Mouse (Mus musculus) midbrain, postnatal 0 days (tissue): Measurements from ENCODE around the gene E2f4. TPM values are rescaled to one million over a fixed set of nuclear protein-coding genes. Genes with fewer than 3 reads are reported as not detected.

ENCODE experiments used
- ATAC-seq: fragments of 200-750 bp; cut with Nextera tagmentation; 2 replicates; pipeline ENCODE4 v1.8.0; 2017; ENCODE audit warnings: moderate number of reproducible peaks, mild to moderate bottlenecking, moderate TSS enrichment, moderate library complexity; ENCODE audit not compliant: low FRiP score
- DNase-seq: peaks from one replicate; pipeline ENCODE4 v3.0.0-alpha.2; 2015; ENCODE audit warnings: low spot score
- H3K27ac ChIP-seq: fragments of 300-500 bp; sonication (generic); 2 replicates; pipeline ENCODE4 v1.5.1; 2014; ENCODE audit warnings: low read depth, mild to moderate bottlenecking, low read length, mixed read lengths
- H3K27me3 ChIP-seq: fragments of 300-500 bp; sonication (generic); 2 replicates; pipeline ENCODE4 v1.6.1; 2014; ENCODE audit warnings: low read length, control low read depth, mixed read lengths; ENCODE audit not compliant: insufficient read depth
- H3K36me3 ChIP-seq: fragments of 300-500 bp; sonication (generic); 2 replicates; pipeline ENCODE4 v1.6.1; 2014; ENCODE audit warnings: low read length, control low read depth, mixed read lengths; ENCODE audit not compliant: insufficient read depth
- H3K4me1 ChIP-seq: fragments of 300-500 bp; sonication (generic); 2 replicates; pipeline ENCODE4 v1.6.1; 2014; ENCODE audit warnings: mild to moderate bottlenecking, control low read depth, antibody characterized with exemption, low read length, mixed read lengths; ENCODE audit not compliant: insufficient read depth
- H3K4me2 ChIP-seq: fragments of 300-500 bp; sonication (generic); 2 replicates; pipeline ENCODE4 v1.6.1; 2014; ENCODE audit warnings: low read depth, mild to moderate bottlenecking, low read length, mixed read lengths; ENCODE audit not compliant: poor library complexity, severe bottlenecking
- H3K4me3 ChIP-seq: fragments of 300-500 bp; sonication (generic); 2 replicates; pipeline ENCODE4 v1.5.1; 2014; ENCODE audit warnings: low read depth, mild to moderate bottlenecking, low read length, moderate library complexity
- H3K9ac ChIP-seq: fragments of 300-500 bp; sonication (generic); replicated peaks from 2 replicates; pipeline ENCODE4 v1.6.1; 2014; ENCODE audit warnings: mild to moderate bottlenecking, low read length, moderate library complexity, mixed read lengths; ENCODE audit not compliant: poor library complexity, severe bottlenecking
- H3K9me3 ChIP-seq: fragments of 300-500 bp; sonication (generic); 2 replicates; pipeline ENCODE4 v1.6.1; 2016; ENCODE audit warnings: low read length, control low read depth
- CTCF ChIP-seq: IDR thresholded peaks from 2 replicates; pipeline ENCODE4 v1.5.1; 2016; ENCODE audit warnings: antibody characterized with exemption, mild to moderate bottlenecking
- WGBS: fragments of 180-500 bp; shearing (Covaris S2); extraction: QIAGEN DNeasy Blood & Tissue Kit; methylation state at CpG from one replicate; pipeline ENCODE4 v1.1.7; 2014; 5-methylcytosine and 5-hydroxymethylcytosine counted together
- polyA plus RNA-seq: library from polyadenylated mRNA; unstranded; fragments of >200 nt; fragmentation: Nextera tagmentation; extraction: Ambion mirVana; gene quantifications from 2 replicates; pipeline ENCODE4 v1.2.1, GENCODE M21; 2015
- total RNA-seq: library from RNA; depleted of rRNA; stranded (reverse); fragments of >200 nt; gene quantifications from 2 replicates; pipeline ENCODE4 v1.2.3, GENCODE M21; 2014

The E2f4 gene
- total and polyA plus RNA-seq, 2 experiments from 2014 or later: 29.1 to 35.7 TPM

GRCm38 (mm10) chr8:105268342-105269074 lies 29.0 kb upstream of the E2f4 start:
- no peak for TF ChIP-seq CTCF
- Histone ChIP-seq H3K27ac (0 out of 2 replicates have a peak overlapping the region, but pooled peaks have one; percentile 32), H3K9ac (peak overlapping the region; percentile 44), H3K4me1 (0 out of 2 replicates have a peak, but pooled peaks cover 6% of the 10 kb centered on the region), H3K4me3 (peak overlapping the region; percentile 50), H3K36me3 (no peaks in the 10 kb centered on the region), H3K9me3 (no peaks in the 10 kb centered on the region), H3K27me3 (peaks cover 69% of the 10 kb centered on the region), H3K4me2 (peak overlapping the region; percentile 65)
- WGBS: under 1% methylated on average over 65 of the region's 65 CpGs
- peak; percentile 97 for DNase-seq
- peak; percentile 89 for ATAC-seq

GRCm38 (mm10) chr8:105269075-105269458 lies 28.4 kb upstream of the E2f4 start:
- H3K36me3 ChIP-seq: no peaks in the 10 kb centered on the region
- H3K27ac ChIP-seq: no peak overlapping the region
- DNase-seq: no peak
- H3K9ac ChIP-seq: peak overlapping the region; percentile 44; the same call in 1 of the 2 replicates
- H3K4me1 ChIP-seq: 0 out of 2 replicates have a peak, but pooled peaks cover 6% of the 10 kb centered on the region
- peak overlapping the region; percentile 50 for H3K4me3 ChIP-seq
- peaks cover 69% of the 10 kb centered on the region for H3K27me3 ChIP-seq
- ATAC-seq: peak; percentile 9; the same call in 1 of the 2 replicates
- no peak for TF ChIP-seq CTCF
- H3K9me3 ChIP-seq: no peaks in the 10 kb centered on the region
- H3K4me2 ChIP-seq: peak overlapping the region; percentile 65
- 0% methylated on average over 10 of the region's 10 CpGs for WGBS

- no peak for ATAC-seq
- DNase-seq: no peak
These were observed 28.0 kb upstream of the E2f4 start, which contains the start of gene Hsf4 for GRCm38 (mm10) chr8:105269461-105269947. Gene Hsf4, plus strand, starts transcription at chr8:105269801.

GRCm38 (mm10) chr8:105270101-105270915 lies 27.2 kb upstream of the E2f4 start:
- no peaks in the 10 kb centered on the region for H3K36me3 ChIP-seq
- H3K4me1 ChIP-seq: 0 out of 2 replicates have a peak, but pooled peaks cover 6% of the 10 kb centered on the region
- WGBS: 3% methylated on average over 39 of the region's 39 CpGs
- ATAC-seq (no peak), DNase-seq (no peak)
- TF ChIP-seq CTCF: no peak
- H3K27ac ChIP-seq: no peak overlapping the region
- no peak overlapping the region for H3K9ac ChIP-seq
- H3K4me2 ChIP-seq: peak overlapping the region; percentile 65
- H3K4me3 ChIP-seq: peak overlapping the region; percentile 50; the same call in 1 of the 2 replicates
- no peaks in the 10 kb centered on the region for H3K9me3 ChIP-seq
- H3K27me3 ChIP-seq: peaks cover 69% of the 10 kb centered on the region

More at GRCm38 (mm10) chr8:105269461-105269947, 28.0 kb upstream of the E2f4 start, which contains the start of gene Hsf4:
- 0 out of 2 replicates have a peak within 1 kb of the TSS, but pooled peaks have one; percentile 32 for H3K27ac ChIP-seq
- H3K4me3 ChIP-seq: peak within 1 kb of the TSS; percentile 50
- 0 out of 2 replicates have a peak, but pooled peaks cover 6% of the 10 kb centered on the region for H3K4me1 ChIP-seq
- H3K4me2 ChIP-seq: peak within 1 kb of the TSS; percentile 65
- no peak for TF ChIP-seq CTCF
- no peaks in the 10 kb centered on the region for H3K36me3 ChIP-seq
- H3K27me3 ChIP-seq: peaks cover 70% of the 10 kb centered on the region
- no peaks in the 10 kb centered on the region for H3K9me3 ChIP-seq
- peak within 1 kb of the TSS; percentile 44; the same call in 1 of the 2 replicates for H3K9ac ChIP-seq
- under 1% methylated on average over 42 of the region's 42 CpGs for WGBS

DNA sequence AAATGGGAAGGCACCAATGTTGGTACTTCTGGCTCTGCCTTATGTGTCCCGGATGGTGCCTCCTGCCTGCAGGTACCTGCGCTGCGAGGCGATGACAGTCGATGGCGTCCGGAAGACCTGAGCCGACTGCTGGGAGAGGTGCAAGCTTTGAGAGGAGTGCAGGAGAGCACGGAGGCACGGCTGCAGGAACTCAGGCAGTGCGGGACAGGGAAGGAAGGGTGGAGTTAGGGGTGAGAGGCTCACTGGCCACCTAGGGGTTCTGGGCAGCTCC lies 26.6 kb upstream of the E2f4 start:
- no peak for DNase-seq
- Histone ChIP-seq H3K27ac (no peak overlapping the region), H3K27me3 (peaks cover 66% of the 10 kb centered on the region), H3K9ac (no peak overlapping the region), H3K4me3 (0 out of 2 replicates have a peak overlapping the region, but pooled peaks have one; percentile 5), H3K4me1 (peaks cover 9% of the 10 kb centered on the region), H3K36me3 (no peaks in the 10 kb centered on the region), H3K4me2 (peak overlapping the region; percentile 35; the same call in 1 of the 2 replicates), H3K9me3 (no peaks in the 10 kb centered on the region)
- WGBS: 3% methylated on average over 11 of the region's 11 CpGs
- peak; percentile 17; the same call in 1 of the 2 replicates for TF ChIP-seq CTCF
- ATAC-seq: no peak
